Comparison of ENCODE assay signal across 24 mouse cellular contexts in genomic region chr4:114519966-114520365, GRCm38 (mm10).
"Had no signal": no experiment of that assay in that cellular context is flagged by ENCODE, and none has a peak within 500 bp of the region (broad histone marks: within the 10 kb centered on the region; RNA-seq: fewer than 3 reads in every experiment).

No protein-coding gene starts in this region.

- DNase-seq: cerebellum, adult 9-10 months; cerebellum, adult 9-11 months; cerebellum, postnatal 10 days; cerebellum, postnatal 14 days; cerebellum, postnatal 25 days; cerebellum, postnatal 36 days; embryo, embryonic 11 days; forebrain, postnatal 0 days; gastrocnemius, adult 2 months; gastrocnemius, postnatal 10 days; gastrocnemius, postnatal 14 days; gastrocnemius, postnatal 25 days; gastrocnemius, postnatal 36 days; heart, adult 18-20 months had no signal

- H3K4me3 ChIP-seq: embryonic facial prominence, embryonic 10.5 days; embryonic facial prominence, embryonic 12.5 days; embryonic facial prominence, embryonic 13.5 days; embryonic facial prominence, embryonic 15.5 days; erythroblast, embryonic 14.5 days; forebrain, embryonic 10.5 days; forebrain, embryonic 12.5 days; forebrain, embryonic 13.5 days; forebrain, embryonic 15.5 days; gastrocnemius, adult 2 months; heart, adult 2 months had no signal

- H3K9me3 ChIP-seq: embryonic facial prominence, embryonic 10.5 days; embryonic facial prominence, embryonic 12.5 days; embryonic facial prominence, embryonic 13.5 days; embryonic facial prominence, embryonic 15.5 days; forebrain, embryonic 10.5 days; forebrain, embryonic 12.5 days; forebrain, embryonic 13.5 days; forebrain, embryonic 15.5 days had no signal

- H3K4me1 ChIP-seq: forebrain, embryonic 12.5 days; forebrain, embryonic 15.5 days had no signal

- H3K36me3 ChIP-seq: embryonic facial prominence, embryonic 10.5 days; embryonic facial prominence, embryonic 12.5 days; embryonic facial prominence, embryonic 13.5 days; embryonic facial prominence, embryonic 15.5 days; forebrain, embryonic 10.5 days; forebrain, embryonic 12.5 days; forebrain, embryonic 15.5 days had no signal

- H3K27me3 ChIP-seq: embryonic facial prominence, embryonic 12.5 days; embryonic facial prominence, embryonic 13.5 days; embryonic facial prominence, embryonic 15.5 days; forebrain, embryonic 12.5 days; forebrain, embryonic 13.5 days; forebrain, embryonic 15.5 days had no signal

- H3K27ac ChIP-seq: embryonic facial prominence, embryonic 10.5 days; embryonic facial prominence, embryonic 12.5 days; embryonic facial prominence, embryonic 13.5 days; embryonic facial prominence, embryonic 15.5 days; forebrain, embryonic 10.5 days; forebrain, embryonic 12.5 days; forebrain, embryonic 13.5 days; forebrain, embryonic 15.5 days; gastrocnemius, adult 2 months; heart, adult 2 months had no signal
